Mouse (Mus musculus): ENCODE measurements around the gene Ankdd1a.

GRCm38 (mm10) chr9:65502721-65503505 is 17.1 kb downstream of the Ankdd1a start:
- TF ChIP-seq CTCF (IDR thresholded peaks at IDR 0.05; ENCODE audit: insufficient read depth, low read length) (no peak), POLR2A (IDR thresholded peaks at IDR 0.05; ENCODE audit: borderline replicate concordance, extremely low read depth, low read depth, low read length) (no peak)

All from lung, adult 2 months (tissue).